Mouse (Mus musculus) yolk sac, embryonic 10.5 days (tissue): ENCODE results near the gene Akap2.

Experiments used
- DNase-seq: peaks from one replicate; pipeline ENCODE4 v3.0.0-alpha.2; 2017; ENCODE audit warnings: low spot score

Gene Akap2

DNA sequence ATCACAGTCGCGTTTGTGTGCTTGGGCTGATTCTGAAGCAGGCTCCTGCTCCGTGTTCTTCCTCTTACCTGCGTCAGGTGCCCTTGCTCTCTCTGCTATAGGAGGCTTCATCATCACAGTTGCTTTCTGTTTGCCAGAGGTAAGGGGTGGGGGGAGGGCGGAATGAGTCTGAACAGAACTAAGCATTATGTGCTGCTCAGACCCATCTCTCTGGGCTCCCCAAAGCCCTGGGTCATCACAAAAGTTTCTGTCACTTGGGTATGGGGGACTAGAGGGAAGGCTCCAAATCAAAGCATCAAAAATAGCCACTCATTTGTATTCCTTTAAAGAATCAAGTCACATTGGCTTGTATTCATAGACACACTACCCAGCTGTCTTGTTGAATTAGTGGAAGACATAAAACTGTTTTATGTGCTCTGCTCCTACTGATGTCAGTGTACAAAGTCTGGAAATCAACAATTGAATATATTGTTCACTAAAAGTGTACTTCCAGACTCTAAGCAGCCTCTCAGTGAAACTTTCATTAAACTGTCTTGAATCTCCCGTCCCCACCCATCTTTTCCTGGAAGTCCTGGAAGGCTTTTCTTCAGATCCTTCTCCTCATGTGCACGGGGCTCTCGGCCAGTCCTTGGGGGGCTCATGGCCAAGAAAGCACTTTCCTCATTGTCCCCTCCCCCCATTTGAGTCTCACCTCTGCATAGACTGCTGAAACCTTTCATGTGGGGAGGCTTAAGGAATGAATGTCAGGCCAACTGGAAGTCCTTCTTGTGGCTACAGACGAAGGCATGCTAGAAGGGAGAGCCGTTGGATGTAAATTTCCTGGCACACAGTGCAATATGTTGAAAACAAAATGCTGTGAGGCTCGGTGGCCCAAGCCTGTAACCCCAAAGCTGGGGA is 13.6 kb upstream of the Akap2 start:
- DNase-seq, result no peak

GRCm38 (mm10) chr4:57704575-57704974 is 12.9 kb upstream of the Akap2 start:
- DNase-seq, result no peak

GRCm38 (mm10) chr4:57715849-57716248 is 1.6 kb upstream of the Akap2 start:
- no peak for DNase-seq

GRCm38 (mm10) chr4:57716735-57717134 is 722 bp upstream of the Akap2 start:
- no peak for DNase-seq

GRCm38 (mm10) chr4:57719370-57719769 is 1.9 kb downstream of the Akap2 start:
- no peak for DNase-seq

DNA sequence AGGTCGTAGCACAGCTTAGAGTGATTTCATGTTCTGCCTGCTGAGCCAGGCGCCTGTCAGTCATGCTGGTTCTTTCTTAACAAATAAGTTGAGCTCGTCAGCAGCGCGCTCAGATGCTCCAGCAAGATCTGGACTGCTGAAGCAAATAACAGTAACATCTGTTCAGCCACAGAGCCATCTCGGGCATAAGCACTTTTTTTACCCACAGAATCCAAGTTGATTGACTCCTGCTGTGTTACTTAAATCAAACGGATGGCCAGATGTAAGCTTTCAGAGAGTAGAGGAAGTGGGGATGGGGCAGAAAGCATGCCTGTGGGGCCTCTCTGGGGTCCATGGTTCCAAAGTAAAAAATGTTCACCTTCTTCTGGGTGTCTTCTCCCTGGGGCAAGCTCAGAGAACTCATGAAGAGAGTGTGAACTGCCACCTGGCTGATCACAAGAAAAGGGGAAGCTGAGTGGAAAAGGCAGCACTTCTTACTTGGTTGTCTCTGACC is 3.5 kb downstream of the Akap2 start:
- no peak for DNase-seq

- no peak for DNase-seq
Measured at GRCm38 (mm10) chr4:57722296-57722695, 4.8 kb downstream of the Akap2 start.

- DNase-seq, result no peak
Measured at GRCm38 (mm10) chr4:57723659-57724058, 6.2 kb downstream of the Akap2 start.

DNA sequence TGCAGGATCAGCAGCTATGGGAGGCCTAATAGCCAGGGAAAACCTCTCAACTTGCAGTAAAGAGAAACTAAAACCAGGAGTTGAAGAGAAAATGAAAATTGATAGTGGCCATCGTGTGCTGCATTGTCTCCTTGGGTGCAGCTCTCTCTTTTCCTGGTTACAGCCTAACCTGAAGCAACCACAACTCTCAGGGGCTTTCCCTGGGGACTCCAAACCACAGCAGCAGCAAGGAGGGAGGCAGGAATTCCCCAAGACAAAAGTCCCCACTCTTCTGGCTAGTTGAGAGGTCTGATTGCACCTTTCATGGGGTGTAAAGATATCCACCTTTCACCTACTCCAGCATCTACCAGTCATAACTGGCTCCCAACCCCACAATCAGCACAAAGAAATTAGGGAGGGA is 8.1 kb downstream of the Akap2 start:
- no peak for DNase-seq

- DNase-seq, result no peak
Measured at GRCm38 (mm10) chr4:57728611-57729183, 11.2 kb downstream of the Akap2 start.

DNA sequence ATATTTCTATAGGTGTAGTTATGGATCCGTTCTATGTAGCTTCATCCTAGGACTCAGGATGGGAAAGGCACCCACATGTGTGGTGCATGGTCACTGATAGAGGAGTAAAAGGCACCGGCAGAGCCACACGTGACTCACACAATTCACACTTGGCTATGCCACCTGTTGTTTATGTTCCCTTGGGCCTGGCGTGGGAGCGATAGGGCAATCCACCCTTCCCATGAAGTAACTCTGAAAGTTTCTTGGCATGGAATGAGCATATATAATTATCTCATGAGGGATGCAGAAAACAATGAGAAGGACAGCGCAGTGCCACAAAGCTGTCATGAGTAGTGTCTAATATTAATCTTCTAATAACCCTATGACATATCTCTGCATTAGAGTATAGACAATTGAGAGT is 12.6 kb downstream of the Akap2 start:
- no peak for DNase-seq

DNA sequence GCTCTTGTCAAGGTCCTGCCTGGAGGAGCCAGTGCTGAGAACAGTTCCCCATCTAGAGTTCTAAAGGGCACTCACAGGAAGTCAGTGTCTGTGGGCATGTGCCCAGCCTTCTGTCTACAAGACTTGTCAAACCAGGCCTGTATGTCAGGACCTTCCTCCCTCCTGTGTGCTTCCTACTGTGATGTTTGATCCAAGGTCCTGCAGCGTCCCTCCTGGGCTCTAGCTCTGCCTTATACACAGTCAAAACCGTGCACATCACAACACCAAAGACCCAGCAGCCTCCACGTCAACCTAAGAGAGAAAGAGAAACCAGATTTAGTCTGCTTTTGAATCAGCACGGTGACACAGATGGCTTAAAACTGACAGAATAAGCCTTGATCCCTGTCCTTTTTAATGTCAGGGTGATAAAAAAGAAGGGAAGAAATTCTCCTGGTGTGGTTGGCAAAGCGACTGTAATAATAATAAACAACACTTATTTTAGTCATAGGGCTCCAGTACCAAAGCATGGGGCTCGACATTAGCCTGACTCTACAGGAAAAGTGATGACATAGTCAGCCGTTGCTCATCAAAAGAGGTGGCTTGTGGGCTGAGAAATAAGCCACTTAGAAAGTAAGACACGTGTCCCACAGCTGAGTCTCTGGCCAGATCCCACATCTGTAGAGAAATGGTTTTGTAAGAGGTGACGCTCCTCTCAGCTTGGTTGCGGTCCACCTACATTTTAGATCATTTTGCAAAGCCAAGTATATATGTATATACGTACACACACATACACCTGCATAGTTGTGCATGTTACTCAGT is 13.5 kb downstream of the Akap2 start:
- no peak for DNase-seq

DNA sequence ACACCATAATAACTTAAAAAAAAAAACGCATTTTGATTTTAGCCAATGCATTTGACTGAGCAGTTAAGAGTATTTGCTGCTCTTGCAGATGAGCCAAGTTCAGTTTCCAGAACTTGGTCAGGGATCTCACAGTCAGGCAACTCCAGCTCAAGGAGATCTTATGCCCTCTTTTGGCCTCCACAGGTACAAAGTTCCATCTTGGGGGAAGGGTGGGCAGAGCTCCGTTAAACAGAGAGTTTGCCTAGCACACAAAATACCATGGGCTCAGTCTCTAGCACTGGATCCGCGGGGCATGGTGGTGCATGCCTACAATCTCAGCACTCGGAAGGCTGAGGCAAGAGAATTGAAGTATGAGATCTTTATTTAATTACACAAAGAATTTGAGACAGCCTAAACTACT is 14.9 kb downstream of the Akap2 start:
- DNase-seq, result peak; percentile 71

DNA sequence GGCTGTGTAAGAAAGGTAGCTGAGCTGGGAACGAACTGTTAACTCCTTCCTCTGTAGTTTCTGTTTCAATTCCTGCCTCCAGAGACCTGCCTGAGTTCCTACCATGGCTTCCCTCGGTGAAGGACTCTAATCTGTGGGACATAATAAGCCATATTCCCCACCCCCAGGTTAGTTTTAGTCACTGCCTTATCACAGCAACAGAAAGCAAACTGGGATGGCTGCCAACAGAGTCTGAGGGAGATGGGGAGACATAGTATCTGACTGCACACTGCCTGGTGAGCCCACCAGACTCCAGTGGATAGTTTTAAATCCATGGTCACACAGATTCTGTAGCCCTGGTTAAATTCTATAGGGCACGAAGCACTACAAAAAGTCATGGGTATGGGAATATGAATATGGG is 16.0 kb downstream of the Akap2 start:
- DNase-seq, result no peak

GRCm38 (mm10) chr4:57735426-57735825 is 18.0 kb downstream of the Akap2 start:
- DNase-seq, result peak; percentile 75

- DNase-seq, result no peak
Measured at GRCm38 (mm10) chr4:57738856-57739552, 21.5 kb downstream of the Akap2 start.

- DNase-seq, result no peak
Measured at GRCm38 (mm10) chr4:57743325-57743929, 26.0 kb downstream of the Akap2 start.

GRCm38 (mm10) chr4:57750651-57751050 is 33.2 kb downstream of the Akap2 start:
- no peak for DNase-seq

DNA sequence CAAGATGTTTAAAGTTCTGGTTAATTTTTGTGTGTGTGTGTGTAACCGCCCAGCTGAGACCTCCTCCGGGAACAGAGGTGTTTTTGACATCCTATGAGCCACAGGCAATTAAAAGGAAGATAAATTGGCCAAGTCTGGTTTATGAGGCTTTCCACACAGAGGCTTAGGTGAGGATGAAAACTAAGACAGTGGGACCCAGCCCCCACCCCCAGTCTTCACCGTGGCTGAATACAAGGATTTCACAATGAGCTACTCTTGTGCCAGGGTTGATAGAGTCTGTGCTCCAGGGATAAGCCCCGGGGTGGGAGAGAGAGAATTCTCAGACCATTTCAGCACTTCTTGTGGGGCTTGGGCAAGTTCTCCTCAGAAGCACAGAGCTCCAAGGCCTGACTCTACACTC is 33.6 kb downstream of the Akap2 start:
- DNase-seq, result no peak

GRCm38 (mm10) chr4:57751566-57751965 is 34.1 kb downstream of the Akap2 start:
- no peak for DNase-seq

- no peak for DNase-seq
Measured at GRCm38 (mm10) chr4:57755085-57755484, 37.6 kb downstream of the Akap2 start.

DNA sequence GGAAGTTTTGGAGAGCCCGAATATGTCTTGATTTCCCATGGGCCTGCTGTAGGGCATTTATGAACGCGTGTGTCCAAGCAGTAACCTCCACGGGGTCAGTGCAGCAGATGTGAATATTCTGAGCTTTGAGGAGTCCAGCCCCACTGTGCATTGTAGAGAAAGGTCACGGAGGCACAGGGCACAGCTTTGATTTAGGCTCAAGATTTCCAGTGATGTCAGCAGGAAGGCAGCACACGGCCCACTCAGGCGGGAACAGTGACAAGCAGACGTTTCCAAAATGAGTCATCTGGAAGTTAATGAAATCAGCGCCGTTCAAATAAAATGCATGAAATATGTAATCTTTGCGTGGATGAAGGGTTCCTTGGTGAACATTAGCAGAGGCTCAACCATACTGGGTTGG is 40.5 kb downstream of the Akap2 start:
- no peak for DNase-seq
